21 mouse cellular contexts compared by ENCODE assay signal in the genomic region with DNA sequence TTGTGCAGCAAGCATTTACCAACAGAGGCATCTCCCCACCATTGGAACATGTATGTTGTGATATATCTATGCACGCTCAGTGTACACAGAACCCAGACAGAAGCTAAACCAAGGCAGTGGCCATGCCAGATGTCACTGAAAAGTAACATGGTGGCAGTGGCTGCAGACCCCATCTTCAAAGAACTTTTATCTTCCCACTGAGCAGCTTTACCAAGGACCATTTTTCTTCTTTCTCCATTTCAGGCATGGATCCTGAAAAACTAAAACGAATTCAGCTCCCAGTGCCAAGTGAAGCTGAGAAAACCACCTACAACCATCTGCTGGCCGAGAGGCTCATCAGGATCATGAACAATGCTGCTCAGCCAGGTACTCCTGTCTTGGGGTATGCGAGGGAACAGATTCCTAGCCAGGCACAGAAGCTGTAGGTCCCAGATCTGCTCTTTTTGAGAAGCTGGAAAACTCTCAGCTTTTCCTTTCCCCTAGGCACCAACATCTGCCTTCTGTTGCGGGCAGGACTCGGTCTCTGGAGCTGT.
A peak's percentile ranks its signal among the peaks of the same experiment; 100 is the strongest.
DNase-seq lines count a peak whose midpoint lies in the region; ATAC-seq and TF ChIP-seq lines count a peak whose summit lies in the region.
"Had no signal": no experiment of that assay in that cellular context is flagged by ENCODE, and none has a peak within 500 bp of the region (broad histone marks: within the 10 kb centered on the region; RNA-seq: fewer than 3 reads in every experiment).

No protein-coding gene starts in this region.

- H3K9ac ChIP-seq in midbrain, postnatal 0 days (replicated peaks; ENCODE audit: low read length, poor library complexity, severe bottlenecking), result no peak overlapping the region
- H3K9ac ChIP-seq: embryonic facial prominence, embryonic 13.5 days; hindbrain, embryonic 13.5 days; liver, embryonic 14.5 days; neural tube, embryonic 12.5 days had no signal

- no peaks in the 10 kb centered on the region for H3K9me3 ChIP-seq in midbrain, postnatal 0 days (ENCODE audit: low read length)
- H3K9me3 ChIP-seq: embryonic facial prominence, embryonic 13.5 days; hindbrain, embryonic 13.5 days; megakaryocyte, embryonic 14.5 days; neural tube, embryonic 12.5 days had no signal

- H3K4me1 ChIP-seq in cortical plate, adult 2 months (ENCODE audit: control insufficient read depth, insufficient read depth, low read length), result peaks cover 12% of the 10 kb centered on the region
- H3K4me1 ChIP-seq in midbrain, postnatal 0 days (ENCODE audit: insufficient read depth, low read length), result no peaks in the 10 kb centered on the region
- H3K4me1 ChIP-seq: hindbrain, embryonic 13.5 days; neural tube, embryonic 12.5 days had no signal

- H3K27ac ChIP-seq in cortical plate, adult 2 months (ENCODE audit: insufficient read depth, low read length), result peak overlapping the region; percentile 42; the same call in 1 of the 2 replicates
- no peak overlapping the region for H3K27ac ChIP-seq in midbrain, postnatal 0 days (ENCODE audit: low read depth, low read length)
- H3K27ac ChIP-seq: embryonic facial prominence, embryonic 13.5 days; gastrocnemius, adult 2 months; hindbrain, embryonic 13.5 days; kidney, postnatal 0 days; liver, embryonic 14.5 days; neural tube, embryonic 12.5 days had no signal

- TF ChIP-seq CTCF in cortical plate, adult 2 months (IDR thresholded peaks at IDR 0.05; ENCODE audit: extremely low read depth, insufficient read depth, low read length), result no peak
- TF ChIP-seq CTCF in midbrain, postnatal 0 days (IDR thresholded peaks at IDR 0.05), result no peak

- intact Hi-C loops in left cerebral cortex, postnatal 14 days (cut with DNase I), result loop anchor here (5.0 kb wide), 1 partner anchor 55 kb away; no protein-coding TSS in a partner anchor

- no peak overlapping the region for H3K4me3 ChIP-seq in cortical plate, adult 2 months (ENCODE audit: insufficient read depth, low read length)
- H3K4me3 ChIP-seq in midbrain, postnatal 0 days (ENCODE audit: low read depth, low read length), result no peak overlapping the region
- H3K4me3 ChIP-seq: embryonic facial prominence, embryonic 13.5 days; gastrocnemius, adult 2 months; hindbrain, embryonic 13.5 days; megakaryocyte, embryonic 14.5 days; neural tube, embryonic 12.5 days had no signal

- TF ChIP-seq POLR2A in cortical plate, adult 2 months (IDR thresholded peaks at IDR 0.05; ENCODE audit: extremely low read depth, insufficient read depth, low read length), result no peak

- no peak overlapping the region for H3K4me2 ChIP-seq in midbrain, postnatal 0 days (ENCODE audit: low read depth, low read length, poor library complexity, severe bottlenecking)
- H3K4me2 ChIP-seq: embryonic facial prominence, embryonic 13.5 days; hindbrain, embryonic 13.5 days; neural tube, embryonic 12.5 days had no signal

- no peak for DNase-seq in frontal cortex, postnatal 10 days (ENCODE audit: low spot score in 2 of 2)
- DNase-seq in cerebellum, adult 11-12 months, result peak; percentile 66
- DNase-seq in left cerebral cortex, postnatal 14 days (ENCODE audit: low spot score in 2 of 2), result peak; percentile 37 to 59
- DNase-seq in embryo, embryonic 9.5 days (ENCODE audit: extremely low spot score), result no peak
- no peak for DNase-seq in midbrain, postnatal 0 days (ENCODE audit: low spot score)
- DNase-seq in Muller cell, postnatal 12 days (ENCODE audit: inconsistent ontology term), result no peak
- DNase-seq: gastrocnemius, adult 2 months; heart, postnatal 10 days; spleen, adult 18-20 months; thymus, postnatal 14 days had no signal

- H3K27me3 ChIP-seq in midbrain, postnatal 0 days (ENCODE audit: insufficient read depth, low read length), result no peaks in the 10 kb centered on the region
- H3K27me3 ChIP-seq: embryonic facial prominence, embryonic 13.5 days; hindbrain, embryonic 13.5 days; megakaryocyte, embryonic 14.5 days; neural tube, embryonic 12.5 days had no signal

- WGBS in midbrain, postnatal 0 days, result 93% methylated on average over 6 of the region's 6 CpGs

- peak; percentile 90 for ATAC-seq in frontal cortex, adult (ENCODE audit: low TSS enrichment)
- no peak for ATAC-seq in midbrain, postnatal 0 days (ENCODE audit: low FRiP score)
- ATAC-seq: activated CD4-positive, CD25-positive, alpha-beta regulatory T cell, adult 4 months; intestine, postnatal 0 days; lung, postnatal 0 days had no signal

- H3K36me3 ChIP-seq in midbrain, postnatal 0 days (ENCODE audit: insufficient read depth, low read length), result peaks cover 7% of the 10 kb centered on the region; the same call in 1 of the 2 replicates

Comparison
In these comparisons a context has a peak if more than half of its experiments do, and no peak if none do; other contexts are left out.
1. DNase-seq: peak in cerebellum, adult 11-12 months (single experiment) and left cerebral cortex, postnatal 14 days (2 of 2); none in frontal cortex, postnatal 10 days (0 of 2), embryo, embryonic 9.5 days (single experiment), midbrain, postnatal 0 days (single experiment) and Muller cell, postnatal 12 days (single experiment).